Comparison of ENCODE assay signal across 14 mouse cellular contexts in genomic region chr10:79806331-79806730, GRCm38 (mm10). TPM values are rescaled to one million over a fixed set of nuclear protein-coding genes. Genes with fewer than 3 reads are reported as not detected.
DNase-seq lines count a peak whose midpoint lies in the region; ATAC-seq and TF ChIP-seq lines count a peak whose summit lies in the region.
"Had no signal": no experiment of that assay in that cellular context is flagged by ENCODE, and none has a peak within 500 bp of the region (broad histone marks: within the 10 kb centered on the region; RNA-seq: fewer than 3 reads in every experiment).

No protein-coding gene starts in this region.

- peaks cover 21% of the 10 kb centered on the region for H3K36me3 ChIP-seq in heart, embryonic 14.5 days (ENCODE audit: control insufficient read depth, insufficient read depth, low read length)
- H3K36me3 ChIP-seq in limb, embryonic 10.5 days = peaks cover 50% of the 10 kb centered on the region

- intact Hi-C loops in left cerebral cortex, adult 2 months (cut with DNase I) = no loop called here

- no peak for ATAC-seq in heart, embryonic 14.5 days (ENCODE audit: insufficient number of reproducible peaks, insufficient read depth, low FRiP score, low read depth)

- no peaks in the 10 kb centered on the region for H3K27me3 ChIP-seq in heart, embryonic 14.5 days (ENCODE audit: control insufficient read depth, insufficient read depth, low read length)
- no peaks in the 10 kb centered on the region for H3K27me3 ChIP-seq in limb, embryonic 10.5 days (ENCODE audit: low read depth, poor library complexity, severe bottlenecking)
- H3K27me3 ChIP-seq: limb, embryonic 15.5 days; neural tube, embryonic 12.5 days had no signal

- peak overlapping the region; percentile 60; the same call in 1 of the 2 replicates for H3K9ac ChIP-seq in heart, embryonic 14.5 days (ENCODE audit: low read length)
- H3K9ac ChIP-seq: limb, embryonic 15.5 days; neural tube, embryonic 12.5 days had no signal

- no peaks in the 10 kb centered on the region for H3K9me3 ChIP-seq in heart, embryonic 14.5 days (ENCODE audit: control insufficient read depth, low read length)
- no peaks in the 10 kb centered on the region for H3K9me3 ChIP-seq in limb, embryonic 10.5 days (replicated peaks)
- H3K9me3 ChIP-seq: limb, embryonic 15.5 days; neural tube, embryonic 12.5 days had no signal

- peaks cover 25 to 28% of the 10 kb centered on the region in 2 experiments for H3K4me1 ChIP-seq in heart, embryonic 14.5 days (ENCODE audit: control insufficient read depth in 2 of 2, insufficient read depth in 2 of 2, low read length in 2 of 2)
- peaks cover 62% of the 10 kb centered on the region for H3K4me1 ChIP-seq in limb, embryonic 10.5 days

- WGBS in heart, embryonic 14.5 days = 69% methylated on average over 9 of the region's 9 CpGs
- 90% methylated on average over 9 of the region's 9 CpGs for WGBS in limb, embryonic 10.5 days

- peak overlapping the region; percentile 47 for H3K4me2 ChIP-seq in heart, embryonic 14.5 days (ENCODE audit: low read length)
- H3K4me2 ChIP-seq: limb, embryonic 15.5 days; neural tube, embryonic 12.5 days had no signal

- DNase-seq in cerebellum, adult 9-11 months = peak; percentile 32
- no peak for DNase-seq in cerebellum, adult 11-12 months
- DNase-seq in heart, adult 8-10 months (ENCODE audit: low spot score) = no peak
- DNase-seq in left cerebral cortex, adult 2 months (ENCODE audit: extremely low spot score in 1 of 2, low spot score in 2 of 2) = no peak
- DNase-seq in left cerebral cortex, adult 9 months (ENCODE audit: low spot score in 2 of 2) = no peak
- no peak for DNase-seq in limb, embryonic 10.5 days (ENCODE audit: low spot score)
- DNase-seq in urinary bladder, postnatal 4 days (ENCODE audit: low spot score in 2 of 2) = no peak
- DNase-seq: layer of hippocampus, postnatal 36 days; lung, adult 2 months had no signal

- no peak for TF ChIP-seq CTCF in left cerebral cortex, adult 2 months (IDR thresholded peaks at IDR 0.05)

- H3K4me3 ChIP-seq in heart, embryonic 14.5 days (ENCODE audit: control insufficient read depth in 1 of 2, insufficient read depth in 1 of 2, low read depth in 1 of 2, low read length in 2 of 2) = peak overlapping the region in 1 of 2 experiments; percentile 12; a peak in 2 of 4 replicates
- H3K4me3 ChIP-seq in left cerebral cortex, adult 2 months = no peak overlapping the region
- no peak overlapping the region for H3K4me3 ChIP-seq in limb, embryonic 10.5 days
- H3K4me3 ChIP-seq: limb, embryonic 15.5 days; neural tube, embryonic 12.5 days had no signal

- peak overlapping the region; percentile 29 to 75 for H3K27ac ChIP-seq in heart, embryonic 14.5 days (replicated peaks in 1 of 2; ENCODE audit: control insufficient read depth in 1 of 2, insufficient read depth in 1 of 2, low read depth in 2 of 2, low read length in 2 of 2)
- H3K27ac ChIP-seq in left cerebral cortex, adult 2 months = peak overlapping the region; percentile 92
- H3K27ac ChIP-seq in limb, embryonic 10.5 days = peak overlapping the region; percentile 77; the same call in 1 of the 2 replicates
- H3K27ac ChIP-seq: limb, embryonic 15.5 days; neural tube, embryonic 12.5 days had no signal

RNA-seq across cellular contexts. Expression of gene Palm, which starts 13.0 kb away (rescaled TPM):
- 58.3 and 68.1 TPM in 2 replicates for polyA plus RNA-seq in heart, embryonic 14.5 days (2014; fragmentation: Nextera tagmentation; extraction: Ambion mirVana)
- total RNA-seq in heart, adult 8-10 months (2022) = 10 to 100 TPM; 37.8 to 53.8 (median 51.7) TPM
- total RNA-seq in left cerebral cortex, adult 2 months (2021) = 100 to 1,000 TPM; 293 to 312 TPM
- 121 and 126 TPM in 2 replicates for polyA plus RNA-seq in limb, embryonic 10.5 days (2016; fragmentation: Nextera tagmentation; extraction: Ambion mirVana)

RNA-seq across cellular contexts. Expression of gene Misp, which starts 14.5 kb away (rescaled TPM):
- polyA plus RNA-seq in heart, embryonic 14.5 days (2014; fragmentation: Nextera tagmentation; extraction: Ambion mirVana) = 0.61 and 1.5 TPM in 2 replicates
- under 1 TPM in 3 of 4 experiments, not detected in 1; 0.31 to 0.75 (median 0.60) TPM for total RNA-seq in heart, adult 8-10 months (2022)
- under 1 TPM; 0.59 to 0.89 TPM for total RNA-seq in left cerebral cortex, adult 2 months (2021)
- polyA plus RNA-seq in limb, embryonic 10.5 days (2016; fragmentation: Nextera tagmentation; extraction: Ambion mirVana) = 0.60 TPM in 1 of 2 replicates, not detected in the other
- total RNA-seq: hematopoietic stem cell, adult 5-6 weeks; megakaryocyte, adult 5-6 weeks had no signal

RNA-seq across cellular contexts. Expression of gene Prss57, which starts 15.6 kb away (rescaled TPM):
- polyA plus RNA-seq in heart, embryonic 14.5 days (2014; fragmentation: Nextera tagmentation; extraction: Ambion mirVana) = 0.08 TPM in 1 of 2 replicates, not detected in the other
- total RNA-seq in heart, adult 8-10 months (2022) = not detected
- total RNA-seq in left cerebral cortex, adult 2 months (2021) = under 1 TPM; 0.58 to 0.75 TPM
- 0.19 TPM in 1 of 2 replicates, not detected in the other for polyA plus RNA-seq in limb, embryonic 10.5 days (2016; fragmentation: Nextera tagmentation; extraction: Ambion mirVana)

RNA-seq across cellular contexts. Expression of gene Fstl3, which starts 29.3 kb away (rescaled TPM):
- polyA plus RNA-seq in heart, embryonic 14.5 days (2014; fragmentation: Nextera tagmentation; extraction: Ambion mirVana) = 19.9 and 21.1 TPM in 2 replicates
- total RNA-seq in heart, adult 8-10 months (2022) = 1 to 10 TPM; 2.9 to 5.8 (median 3.6) TPM
- 1 to 10 TPM; 2.5 to 2.6 TPM for total RNA-seq in left cerebral cortex, adult 2 months (2021)
- polyA plus RNA-seq in limb, embryonic 10.5 days (2016; fragmentation: Nextera tagmentation; extraction: Ambion mirVana) = 1.8 and 2.3 TPM in 2 replicates

RNA-seq across cellular contexts. Expression of gene Rnf126, which starts 39.6 kb away (rescaled TPM):
- 54.4 and 62.5 TPM in 2 replicates for polyA plus RNA-seq in heart, embryonic 14.5 days (2014; fragmentation: Nextera tagmentation; extraction: Ambion mirVana)
- 10 to 100 TPM; 20.2 to 23.2 (median 21.5) TPM for total RNA-seq in heart, adult 8-10 months (2022)
- 10 to 100 TPM; 93.3 to 97.5 TPM for total RNA-seq in left cerebral cortex, adult 2 months (2021)
- polyA plus RNA-seq in limb, embryonic 10.5 days (2016; fragmentation: Nextera tagmentation; extraction: Ambion mirVana) = 141 and 151 TPM in 2 replicates

Comparison
In these comparisons a context has a peak if more than half of its experiments do, and no peak if none do; other contexts are left out.
1. RNA of gene Palm, which starts 13.0 kb away (total RNA-seq): 293 to 312 TPM in left cerebral cortex, adult 2 months; 37.8 to 53.8 TPM in heart, adult 8-10 months; every median in the first group is over 4 times any median in the second.
2. Peak in every context shown above with its lines, with median percentiles within 50 percentile points of each other: H3K27ac ChIP-seq.